Mouse (Mus musculus) brown adipose tissue, adult 24 weeks (tissue): ENCODE measurements around the gene Trim54. TPM values are rescaled to one million over a fixed set of nuclear protein-coding genes. Genes with fewer than 3 reads are reported as not detected.

ENCODE experiments used
- H3K27ac ChIP-seq: fragments of 200-500 bp; replicated peaks from 2 replicates; pipeline ENCODE4 v1.5.1; 2012; ENCODE audit warnings: low read depth, mild to moderate bottlenecking, low read length
- H3K4me1 ChIP-seq: fragments of 200-500 bp; 2 replicates; pipeline ENCODE4 v1.6.1; 2012; ENCODE audit warnings: low read length, mixed read lengths; ENCODE audit not compliant: control insufficient read depth, insufficient read depth, insufficient read length
- H3K4me3 ChIP-seq: fragments of 200-500 bp; 2 replicates; pipeline ENCODE4 v1.5.1; 2012; ENCODE audit warnings: low read depth, mild to moderate bottlenecking, low read length, moderate library complexity; ENCODE audit not compliant: insufficient read depth
- polyA plus RNA-seq: library from polyadenylated mRNA; stranded (reverse); fragments of >200 nt; gene quantifications from 2 replicates; pipeline ENCODE4 v1.2.4, GENCODE M21; 2012; ENCODE audit not compliant: missing spikeins, insufficient read depth, insufficient read length

Trim54 gene
- polyA plus RNA-seq, 1 experiment, result 3.2 TPM

DNA sequence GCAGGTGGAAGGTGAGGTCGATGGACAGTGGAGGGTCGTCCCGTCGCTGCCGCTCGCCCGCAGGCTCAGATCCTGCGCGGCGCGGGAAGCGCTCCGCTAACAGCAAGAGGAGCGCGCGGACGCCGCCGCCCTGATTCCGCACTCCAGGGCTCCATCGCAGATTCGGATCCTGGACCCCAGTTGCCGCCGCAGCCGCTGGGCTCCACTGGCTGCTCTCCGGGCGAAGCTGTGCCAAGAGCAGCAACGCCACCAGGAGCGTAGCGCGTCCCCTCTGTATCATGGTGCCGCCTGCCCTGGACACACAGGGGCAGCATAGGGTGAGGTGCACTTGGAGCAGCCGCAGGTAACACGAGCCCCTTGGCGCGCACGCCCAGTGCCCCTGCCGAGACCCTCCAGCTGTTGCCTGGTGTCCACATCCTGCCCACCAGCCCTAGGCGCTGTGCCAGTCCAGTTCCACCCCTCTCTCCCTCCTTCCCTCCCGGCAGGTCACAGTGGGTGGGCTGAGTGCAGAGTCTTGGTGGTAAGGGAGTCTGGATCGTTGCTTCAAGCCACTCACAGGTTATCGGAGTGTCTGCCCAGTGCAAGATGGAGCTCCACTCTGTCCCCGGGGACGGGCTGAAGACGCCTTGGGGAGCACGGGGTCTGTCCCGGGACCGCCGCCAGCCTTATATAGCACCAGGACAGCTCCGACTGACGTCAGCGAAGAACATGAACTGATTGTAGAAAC lies 21.9 kb downstream of the Trim54 start, which contains the start of gene Ucn:
Gene Ucn, minus strand, starts transcription at position 589 of the 727 bp plus-strand sequence.
- H3K4me1 ChIP-seq, result no peaks in the 10 kb centered on the region; the same call in 1 of the 2 replicates
- H3K27ac ChIP-seq, result no peak within 1 kb of the TSS
- H3K4me3 ChIP-seq, result no peak within 1 kb of the TSS

DNA sequence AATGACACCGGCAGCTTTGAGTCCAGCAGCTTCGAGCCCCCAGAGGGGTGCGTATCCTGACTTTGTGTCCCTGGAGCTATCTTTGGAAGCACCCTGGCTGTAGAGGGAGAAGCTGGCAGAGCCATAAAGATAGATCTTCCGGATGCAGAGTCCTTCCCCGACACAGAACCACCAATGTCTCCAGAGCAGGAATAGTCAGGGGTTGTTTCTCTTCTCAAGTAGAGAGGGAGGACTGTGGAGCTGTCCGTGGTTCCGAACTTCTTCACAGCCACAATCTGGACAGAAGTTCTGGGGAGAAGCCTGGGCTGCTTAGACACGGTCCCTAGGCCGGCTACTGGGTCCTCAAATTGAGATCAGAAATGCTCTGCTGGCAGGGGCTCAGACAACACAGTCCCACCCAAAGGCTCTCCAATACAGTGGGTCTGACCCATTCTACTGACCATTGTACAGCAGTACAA lies 22.5 kb downstream of the Trim54 start:
- Histone ChIP-seq H3K4me1 (no peaks in the 10 kb centered on the region; the same call in 1 of the 2 replicates), H3K4me3 (no peak overlapping the region), H3K27ac (no peak overlapping the region)

DNA sequence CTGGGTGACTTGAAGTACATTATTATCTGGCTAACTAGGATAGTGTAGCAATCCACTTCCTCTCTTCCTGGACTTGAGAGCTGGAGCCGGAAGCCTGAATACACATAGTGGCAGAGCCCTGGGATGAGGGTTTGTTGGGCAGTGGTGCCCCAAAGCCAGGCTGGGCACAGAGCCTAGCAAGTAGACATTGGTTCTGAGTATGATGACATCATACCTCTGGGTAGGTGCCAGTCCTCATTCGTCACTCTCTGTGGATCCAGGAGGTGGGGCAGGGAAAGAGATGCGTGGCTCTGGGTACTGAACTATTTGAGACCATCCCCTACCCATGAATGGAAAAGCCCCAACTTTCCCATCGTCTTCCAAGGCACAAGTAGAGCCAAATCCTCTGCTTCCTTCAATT lies 33.3 kb downstream of the Trim54 start:
- H3K27ac ChIP-seq, result no peak overlapping the region
- H3K4me1 ChIP-seq, result peaks cover 3% of the 10 kb centered on the region; the same call in 1 of the 2 replicates
- no peak overlapping the region for H3K4me3 ChIP-seq

DNA sequence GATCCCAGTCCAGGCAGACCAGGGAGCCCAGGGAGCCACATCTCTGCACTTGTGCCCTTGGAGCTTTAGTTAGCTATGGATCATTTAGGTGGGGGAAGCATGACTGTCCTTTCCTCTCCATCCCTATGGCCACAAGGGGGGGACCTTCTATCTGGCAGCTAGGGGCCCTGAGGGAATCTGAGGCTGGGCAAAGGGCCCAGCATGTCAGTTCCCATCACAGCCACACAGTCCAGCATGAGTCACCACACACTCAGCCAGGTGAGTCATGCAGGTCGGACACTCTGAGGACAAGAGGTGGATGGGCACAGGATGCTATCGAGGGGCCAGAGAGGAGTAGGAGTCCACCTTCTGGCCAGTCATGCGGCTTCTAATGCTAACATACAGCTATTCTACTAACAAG lies 35.2 kb downstream of the Trim54 start:
- no peak overlapping the region for H3K4me3 ChIP-seq
- no peak overlapping the region for H3K27ac ChIP-seq
- H3K4me1 ChIP-seq, result peaks cover 3% of the 10 kb centered on the region; the same call in 1 of the 2 replicates

DNA sequence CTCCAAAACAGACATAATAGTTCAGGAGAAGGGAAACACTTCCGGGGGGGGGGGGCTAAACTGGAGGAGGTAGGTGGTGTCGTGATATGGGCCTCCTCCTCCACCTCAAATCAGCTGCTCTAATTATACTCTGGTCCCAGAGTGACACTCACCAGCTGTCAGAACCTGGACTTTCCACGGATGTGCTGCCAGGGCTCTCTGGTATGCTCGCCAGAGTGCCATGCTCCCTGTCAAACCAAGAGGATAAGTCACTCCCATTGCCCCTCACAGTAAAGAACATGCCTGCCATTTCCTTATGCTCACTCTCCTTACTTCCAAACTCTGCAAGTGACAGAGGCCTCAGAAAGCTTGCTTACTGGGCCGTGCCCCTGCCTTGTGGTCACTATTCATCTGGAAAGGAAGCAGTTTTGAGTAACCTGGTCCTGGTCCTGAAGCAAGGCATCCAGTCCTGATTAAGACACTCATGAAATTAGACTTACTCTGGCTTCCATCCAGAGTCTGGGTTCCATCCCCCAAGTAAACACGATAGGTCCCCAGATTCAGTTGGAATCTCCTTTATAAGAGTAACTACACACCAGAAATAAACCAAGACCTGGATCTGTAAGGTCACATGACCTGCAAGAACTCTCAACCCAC lies 37.1 kb downstream of the Trim54 start:
- Histone ChIP-seq H3K27ac (no peak overlapping the region; the same call in 1 of the 2 replicates), H3K4me3 (peak overlapping the region; percentile 92), H3K4me1 (peaks cover 3% of the 10 kb centered on the region; the same call in 1 of the 2 replicates)

DNA sequence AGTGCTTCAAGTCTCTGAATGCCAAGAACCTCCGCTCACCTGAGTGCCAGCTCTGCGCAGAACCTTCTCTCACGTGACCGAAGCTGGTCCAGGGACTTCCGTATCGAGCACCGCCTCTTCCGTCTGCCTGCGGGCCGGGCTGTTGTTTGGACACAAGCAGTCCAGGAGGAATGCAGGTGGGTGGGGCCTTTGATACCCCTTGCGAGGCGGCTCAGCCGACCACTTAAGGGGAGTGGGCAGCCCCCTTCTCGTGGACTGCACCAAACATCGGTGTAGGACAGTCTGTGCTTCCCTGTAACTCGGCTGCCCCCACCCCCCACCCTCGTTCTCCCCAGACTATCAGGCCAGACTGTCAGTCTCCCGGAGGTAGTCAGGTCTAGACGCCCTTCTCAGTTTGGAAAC lies 37.6 kb downstream of the Trim54 start, which contains the start of gene Mpv17:
Gene Mpv17, minus strand, starts transcription at position 100 of the 402 bp plus-strand sequence.
- Histone ChIP-seq H3K4me3 (peak within 1 kb of the TSS; percentile 92), H3K27ac (peak within 1 kb of the TSS; percentile 56; the same call in 1 of the 2 replicates), H3K4me1 (peaks cover 3% of the 10 kb centered on the region; the same call in 1 of the 2 replicates)

DNA sequence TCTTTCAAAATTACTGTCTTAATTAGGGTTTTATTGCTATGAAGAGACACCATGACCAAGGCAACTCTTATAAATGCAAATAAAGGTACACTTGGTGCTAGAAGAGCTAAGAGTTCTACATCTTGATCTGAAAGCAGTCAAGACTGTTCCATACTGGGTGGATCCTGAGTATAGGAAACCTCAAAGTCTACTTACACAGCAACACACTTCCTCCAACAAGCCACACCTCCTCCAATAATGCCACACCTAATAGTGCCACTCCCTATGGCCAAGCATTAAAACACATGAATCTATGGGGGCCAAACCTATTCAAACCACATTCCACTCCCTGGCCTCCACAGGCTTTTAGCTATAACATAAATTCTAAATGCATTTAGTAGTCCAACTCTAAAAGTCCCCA lies 46.0 kb downstream of the Trim54 start:
- H3K27ac ChIP-seq, result no peak overlapping the region

DNA sequence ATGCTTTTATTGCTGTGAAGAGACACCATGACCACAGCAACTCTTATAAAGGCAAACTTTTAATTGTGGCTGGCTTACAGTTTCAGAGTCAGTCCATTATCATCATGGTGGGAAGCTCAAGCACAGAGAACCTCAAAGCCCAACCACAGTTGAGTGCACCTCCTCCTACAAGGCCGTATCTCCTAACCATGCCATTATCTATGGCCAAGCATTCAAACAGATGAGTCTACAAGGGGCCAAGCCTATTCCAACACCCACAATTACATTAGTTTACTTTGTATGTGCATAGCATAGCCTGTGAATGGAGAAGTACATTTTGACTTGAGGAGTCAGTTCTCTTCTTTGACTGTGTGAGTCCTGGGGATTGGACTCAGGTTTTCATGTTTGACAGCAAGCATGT lies 48.4 kb downstream of the Trim54 start:
- Histone ChIP-seq H3K4me3 (no peak overlapping the region), H3K27ac (no peak overlapping the region), H3K4me1 (no peaks in the 10 kb centered on the region)

More for the DNA sequence above, 46.0 kb downstream of the Trim54 start:
- Histone ChIP-seq H3K4me1 (no peaks in the 10 kb centered on the region), H3K4me3 (no peak overlapping the region)

DNA sequence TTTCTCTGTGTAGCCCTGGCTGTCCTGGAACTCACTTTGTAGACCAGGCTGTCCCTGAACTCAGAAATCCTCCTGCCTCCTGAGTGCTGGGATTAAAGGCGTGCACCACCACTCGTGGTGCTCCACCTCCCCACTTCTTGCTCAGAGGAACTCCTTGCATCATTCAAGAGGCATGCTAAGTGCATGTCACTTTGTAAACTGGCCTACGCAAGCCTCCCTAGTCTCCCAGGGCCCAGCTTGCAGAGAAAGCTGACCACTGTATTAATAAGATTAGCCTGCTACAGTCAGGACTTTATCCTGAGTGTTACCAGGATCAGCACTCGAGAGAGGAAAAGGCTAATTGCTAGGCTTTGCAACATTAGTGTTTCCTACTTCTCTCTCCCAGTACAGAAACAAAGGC lies 52.1 kb downstream of the Trim54 start:
- Histone ChIP-seq H3K27ac (no peak overlapping the region), H3K4me3 (no peak overlapping the region), H3K4me1 (no peaks in the 10 kb centered on the region)

DNA sequence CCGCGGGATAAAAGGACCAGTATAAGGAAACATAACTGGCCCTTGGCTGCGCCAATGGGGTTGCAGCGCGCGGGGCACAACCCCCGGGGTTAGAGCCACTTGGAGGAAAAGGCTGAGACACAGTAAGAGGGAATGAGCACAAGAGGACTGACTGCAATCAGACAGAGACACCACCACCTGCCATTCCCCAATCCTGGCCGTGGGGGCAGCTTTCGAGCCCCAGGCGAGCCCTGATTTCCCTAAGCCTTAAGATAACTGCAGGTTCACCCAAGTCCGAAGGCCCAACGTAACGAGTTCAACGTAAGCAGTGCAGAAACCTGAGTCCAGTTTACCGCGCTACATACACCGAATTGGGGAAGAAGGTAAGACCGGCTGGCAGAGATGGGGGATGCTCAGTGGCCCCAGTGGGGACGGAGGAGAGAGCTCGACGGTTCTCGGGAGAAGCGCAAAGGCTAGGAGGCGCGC lies 62.8 kb downstream of the Trim54 start:
- no peaks in the 10 kb centered on the region for H3K4me1 ChIP-seq
- H3K4me3 ChIP-seq, result peak overlapping the region; percentile 81
- H3K27ac ChIP-seq, result peak overlapping the region; percentile 64

DNA sequence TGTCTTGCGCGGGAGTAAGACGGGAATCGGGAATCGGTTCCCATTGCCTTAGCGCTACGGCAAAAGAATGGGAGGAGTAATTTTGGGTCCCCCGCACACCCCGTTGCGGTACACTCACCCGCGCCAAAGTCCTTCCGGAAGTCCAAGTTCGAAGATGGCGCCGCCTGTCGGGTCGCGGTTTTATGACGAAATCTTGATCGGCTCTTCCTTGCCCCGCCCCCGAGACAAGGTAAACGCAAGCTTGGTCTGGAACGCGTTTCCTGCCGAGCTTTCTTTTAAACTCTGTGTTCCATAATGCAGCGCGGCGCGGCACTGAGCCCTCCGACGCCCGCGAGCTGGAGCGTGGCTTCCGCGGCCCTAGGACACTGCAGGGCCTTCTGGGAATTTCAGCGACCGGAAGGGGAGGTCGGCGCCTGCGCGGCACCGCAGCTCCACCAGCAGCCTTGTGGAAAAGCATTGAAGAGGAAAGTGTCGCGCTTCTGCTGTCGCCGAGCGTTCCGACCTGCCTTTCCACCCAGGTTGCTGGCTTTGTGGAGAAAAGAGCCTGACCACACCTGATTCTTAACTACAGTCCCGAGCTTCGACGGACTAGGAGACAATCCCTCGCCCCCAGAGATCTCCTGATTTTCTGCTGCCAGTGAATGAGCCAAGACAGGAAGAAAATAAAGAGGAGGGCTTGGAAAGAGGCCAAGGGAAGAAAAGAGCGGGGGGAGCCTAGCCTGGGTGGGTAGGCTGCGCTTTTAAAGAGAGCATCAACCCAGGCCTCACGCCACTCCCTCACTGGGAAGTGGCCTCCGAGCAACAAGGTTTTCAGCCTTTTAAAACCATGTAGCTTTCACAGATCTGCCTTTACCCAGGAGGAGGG lies 63.5 kb downstream of the Trim54 start, which contains the start of the genes Gm29609 and Gtf3c2:
Gene Gm29609, minus strand, starts transcription at position 146 of the 865 bp plus-strand sequence.
Gene Gtf3c2, minus strand, starts transcription at position 379 of the 865 bp plus-strand sequence.
- no peaks in the 10 kb centered on the region for H3K4me1 ChIP-seq
- H3K27ac ChIP-seq, result peak within 1 kb of the TSS; percentile 95
- H3K4me3 ChIP-seq, result peak within 1 kb of the TSS; percentile 81

DNA sequence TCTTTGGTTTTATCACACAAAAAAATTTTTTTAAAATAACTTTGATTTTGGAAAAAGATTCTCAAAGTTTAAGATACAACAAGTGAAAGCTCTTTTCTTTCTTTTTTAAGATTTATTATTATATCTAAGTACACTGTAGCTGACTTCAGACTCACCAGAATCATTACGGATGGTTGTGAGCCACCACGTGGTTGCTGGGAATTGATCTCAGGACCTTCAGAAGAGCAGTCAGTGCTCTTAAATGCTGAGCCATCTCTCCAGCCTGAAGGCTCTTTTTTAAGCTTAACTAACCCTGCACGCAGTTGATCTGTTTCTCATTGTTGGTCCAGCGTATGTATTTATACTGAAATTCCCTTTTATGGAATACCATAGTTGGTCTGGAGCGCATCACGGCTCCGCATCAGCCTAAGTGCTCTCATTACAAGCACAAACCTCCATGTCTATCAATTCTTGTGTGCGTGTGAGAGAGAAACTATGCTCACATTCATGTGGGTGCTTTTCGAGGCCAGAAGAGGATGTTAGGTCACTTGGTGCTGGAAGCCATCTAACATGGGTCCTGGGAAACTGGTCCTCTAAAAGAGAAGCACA lies 64.8 kb downstream of the Trim54 start:
- no peaks in the 10 kb centered on the region for H3K4me1 ChIP-seq
- no peak overlapping the region for H3K27ac ChIP-seq
- H3K4me3 ChIP-seq, result 0 out of 2 replicates have a peak overlapping the region, but pooled peaks have one; percentile 7

DNA sequence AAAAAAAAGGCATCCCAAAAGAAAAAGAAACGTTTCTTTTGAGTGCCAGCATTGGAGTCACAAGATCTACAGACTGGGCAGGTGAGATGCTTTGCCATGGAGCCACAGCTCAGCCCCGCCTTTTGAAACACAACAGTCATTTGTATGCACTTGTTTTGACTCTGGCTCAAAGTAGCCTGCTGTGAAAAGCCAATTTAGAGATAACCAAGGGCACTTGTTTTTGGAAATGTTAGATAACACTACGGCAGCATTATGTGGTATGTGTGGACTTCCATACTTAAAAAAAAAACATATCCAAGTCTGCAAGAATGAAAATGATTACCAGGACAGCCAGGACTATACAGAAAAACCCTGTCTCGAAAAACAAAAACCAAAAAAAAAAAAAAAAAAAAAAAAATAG lies 67.2 kb downstream of the Trim54 start:
- H3K4me1 ChIP-seq, result no peaks in the 10 kb centered on the region
- no peak overlapping the region for H3K4me3 ChIP-seq
- H3K27ac ChIP-seq, result no peak overlapping the region
